Mouse (Mus musculus) E14TG2a.4 (cell line): Measurements from ENCODE around the gene Zscan25.

Experiments used
- CTCF ChIP-seq: conservative IDR thresholded peaks from 2 replicates; pipeline ENCODE4 v1.5.1; 2014; ENCODE audit warnings: low read length
- POU5F1 ChIP-seq: IDR thresholded peaks from 2 replicates; pipeline ENCODE4 v1.6.1; 2014; ENCODE audit warnings: low read length, borderline replicate concordance

DNA sequence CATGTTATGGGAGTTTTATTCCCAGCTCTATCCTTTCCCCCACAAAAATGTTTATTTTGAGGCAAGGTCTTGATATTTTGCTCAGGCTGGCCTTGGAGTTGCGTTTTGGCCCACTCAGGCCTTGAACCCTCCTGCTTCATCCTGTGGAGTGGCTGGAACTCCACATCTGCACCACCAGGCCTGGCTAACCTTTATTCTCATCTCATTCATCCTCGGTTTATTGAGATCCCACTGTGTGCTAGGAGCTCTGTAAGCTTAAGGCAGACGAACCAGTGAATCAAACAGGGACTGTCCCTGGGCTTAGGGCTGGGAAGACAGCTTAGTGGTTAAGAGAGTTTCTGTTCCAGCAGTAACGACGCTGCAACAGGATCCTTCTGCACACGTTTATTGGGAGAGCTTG lies 12.1 kb downstream of the Zscan25 start:
- TF ChIP-seq CTCF (no peak), POU5F1 (no peak)
